Mouse (Mus musculus) midbrain, embryonic 13.5 days (tissue): ENCODE results near the gene Olfr1491. TPM values are rescaled to one million over a fixed set of nuclear protein-coding genes. Genes with fewer than 3 reads are reported as not detected.

ENCODE experiments used
- ATAC-seq: fragments of 200-750 bp; cut with Nextera tagmentation; 2 replicates; pipeline ENCODE4 v1.8.0; 2017; ENCODE audit warnings: mild to moderate bottlenecking, moderate TSS enrichment, moderate library complexity
- H3K27ac ChIP-seq: fragments of 300-500 bp; sonication (generic); 2 replicates; pipeline ENCODE4 v1.5.1; 2015; ENCODE audit warnings: inconsistent platforms, mild to moderate bottlenecking, moderate library complexity
- H3K27me3 ChIP-seq: fragments of 300-500 bp; sonication (generic); 2 replicates; pipeline ENCODE4 v1.6.1; 2015; ENCODE audit warnings: mild to moderate bottlenecking, inconsistent platforms
- H3K36me3 ChIP-seq: fragments of 300-500 bp; sonication (generic); 2 replicates; pipeline ENCODE4 v1.6.1; 2015; ENCODE audit warnings: mild to moderate bottlenecking, inconsistent platforms
- H3K4me1 ChIP-seq: fragments of 300-500 bp; sonication (generic); replicated peaks from 2 replicates; pipeline ENCODE4 v1.6.1; 2015; ENCODE audit warnings: inconsistent platforms
- H3K4me2 ChIP-seq: fragments of 300-500 bp; sonication (generic); replicated peaks from 2 replicates; pipeline ENCODE4 v1.6.1; 2015; ENCODE audit warnings: moderate library complexity, mild to moderate bottlenecking, inconsistent platforms
- H3K4me3 ChIP-seq: fragments of 300-500 bp; sonication (generic); replicated peaks from 2 replicates; pipeline ENCODE4 v1.5.1; 2015; ENCODE audit warnings: mild to moderate bottlenecking, inconsistent platforms
- H3K9ac ChIP-seq: fragments of 300-500 bp; sonication (generic); replicated peaks from 2 replicates; pipeline ENCODE4 v1.6.1; 2015; ENCODE audit warnings: mild to moderate bottlenecking, inconsistent platforms
- H3K9me3 ChIP-seq: fragments of 300-500 bp; sonication (generic); 2 replicates; pipeline ENCODE4 v1.6.1; 2016; ENCODE audit warnings: mild to moderate bottlenecking, inconsistent platforms
- WGBS: fragments of 180-500 bp; shearing (Covaris S2); methylation state at CpG from one replicate; pipeline ENCODE4 v1.1.7; 2015; 5-methylcytosine and 5-hydroxymethylcytosine counted together
- polyA plus RNA-seq: library from polyadenylated mRNA; unstranded; fragments of >200 nt; fragmentation: Nextera tagmentation; extraction: Ambion mirVana; gene quantifications from 2 replicates; pipeline ENCODE4 v1.2.1, GENCODE M21; 2015

Olfr1491 gene
- polyA plus RNA-seq: not detected in 2 replicates

DNA sequence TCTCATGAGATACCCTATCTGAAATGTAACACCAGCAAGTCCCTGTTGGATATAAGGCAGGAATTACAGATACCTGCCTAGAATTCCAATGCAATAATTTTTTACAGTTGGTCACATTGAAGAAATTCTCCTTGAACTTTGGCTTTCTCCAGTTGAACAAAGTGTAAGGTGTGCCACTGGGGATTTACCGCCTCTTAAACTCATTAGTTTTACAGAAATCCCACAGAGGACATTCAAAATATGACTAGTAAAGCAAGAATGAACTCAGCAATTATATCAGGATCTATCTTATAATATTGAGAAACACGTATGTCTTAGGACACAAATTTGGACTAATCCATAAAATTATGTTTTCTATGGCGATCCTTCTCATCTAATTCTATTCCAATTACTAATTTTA lies at the start of gene Olfr1491:
Gene Olfr1491, plus strand, starts transcription at position 301 of the 400 bp plus-strand sequence.
- Histone ChIP-seq H3K36me3 (no peaks in the 10 kb centered on the region), H3K4me2 (no peak within 1 kb of the TSS), H3K9ac (no peak within 1 kb of the TSS), H3K4me1 (no peaks in the 10 kb centered on the region), H3K9me3 (no peaks in the 10 kb centered on the region), H3K27ac (no peak within 1 kb of the TSS), H3K4me3 (no peak within 1 kb of the TSS), H3K27me3 (no peaks in the 10 kb centered on the region)
- 80% methylated on average over 3 of the region's 3 CpGs for WGBS
- ATAC-seq: no peak

DNA sequence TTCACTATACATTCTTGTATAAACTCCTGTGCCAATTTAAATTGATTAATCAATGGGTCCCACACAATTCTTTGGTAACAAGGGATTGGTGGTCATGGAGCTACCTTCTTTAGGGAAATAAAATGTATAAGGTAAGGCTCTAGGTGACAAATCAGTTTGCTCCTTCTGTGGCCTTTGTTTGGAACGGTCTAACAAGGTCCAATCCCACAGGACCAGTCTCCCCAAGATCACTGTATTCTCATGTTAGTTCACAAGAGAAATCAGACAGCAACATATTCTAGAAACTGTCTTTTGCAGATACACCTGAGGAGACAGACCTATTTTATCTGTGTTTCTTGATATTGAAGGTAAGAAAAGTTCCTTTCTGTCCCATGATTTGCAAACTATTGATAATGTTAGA lies 46.3 kb upstream of the Olfr1491 start, which contains the start of gene Olfr1490:
Gene Olfr1490, plus strand, starts transcription at position 301 of the 400 bp plus-strand sequence.
- H3K4me3 ChIP-seq: no peak within 1 kb of the TSS
- no peaks in the 10 kb centered on the region for H3K27me3 ChIP-seq
- 67% methylated on average over 1 of the region's 1 CpGs for WGBS
- no peak within 1 kb of the TSS for H3K9ac ChIP-seq
- no peaks in the 10 kb centered on the region for H3K4me1 ChIP-seq
- no peaks in the 10 kb centered on the region for H3K36me3 ChIP-seq
- no peak for ATAC-seq
- H3K9me3 ChIP-seq: peaks cover 5% of the 10 kb centered on the region; the same call in 1 of the 2 replicates
- no peak within 1 kb of the TSS for H3K27ac ChIP-seq
- no peak within 1 kb of the TSS for H3K4me2 ChIP-seq

DNA sequence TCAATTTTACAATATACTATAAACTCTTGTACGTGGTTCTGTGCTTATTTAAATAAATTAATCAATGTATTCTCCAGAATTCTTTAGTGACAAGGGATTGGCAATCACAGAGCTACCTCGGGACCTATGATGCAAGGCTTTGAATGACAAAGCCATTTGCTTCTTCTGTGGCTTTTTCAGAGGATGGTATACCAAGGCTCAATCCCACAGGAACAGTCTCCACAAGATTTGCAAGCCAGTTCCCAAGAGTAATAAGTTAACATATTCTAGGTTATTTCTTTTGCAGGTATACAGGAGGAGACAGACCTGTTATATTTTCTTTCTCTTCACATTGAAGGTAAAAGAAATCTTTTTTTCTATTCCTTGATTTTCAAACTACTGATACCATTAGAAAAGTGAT lies 25.9 kb downstream of the Olfr1491 start, which contains the start of gene Olfr1493-ps1:
Gene Olfr1493-ps1, plus strand, starts transcription at position 301 of the 400 bp plus-strand sequence.
- no peak within 1 kb of the TSS for H3K4me3 ChIP-seq
- H3K27me3 ChIP-seq: no peaks in the 10 kb centered on the region
- no peak within 1 kb of the TSS for H3K4me2 ChIP-seq
- no peak within 1 kb of the TSS for H3K9ac ChIP-seq
- H3K4me1 ChIP-seq: no peaks in the 10 kb centered on the region
- no peak for ATAC-seq
- WGBS: 55% methylated on average over 2 of the region's 2 CpGs
- no peaks in the 10 kb centered on the region for H3K36me3 ChIP-seq
- H3K27ac ChIP-seq: no peak within 1 kb of the TSS
- H3K9me3 ChIP-seq: 0 out of 2 replicates have a peak, but pooled peaks cover 2% of the 10 kb centered on the region

DNA sequence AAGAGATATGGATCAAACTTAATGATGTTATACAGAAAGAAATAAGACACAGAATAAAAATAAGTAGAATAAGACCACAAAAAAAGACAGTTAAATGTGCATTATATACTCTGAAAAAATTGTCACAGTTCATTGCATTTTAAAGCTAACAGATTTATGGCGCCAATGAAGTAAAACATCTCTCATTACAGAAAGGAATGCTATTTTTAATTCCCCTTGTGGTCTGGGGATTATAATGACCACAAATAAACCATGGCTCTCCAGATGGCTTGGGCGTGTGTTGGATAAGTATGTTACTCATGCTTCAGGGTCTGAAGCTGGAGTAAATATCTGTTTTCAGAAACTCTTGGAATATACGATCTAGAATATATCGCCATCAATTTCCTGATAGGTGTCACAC lies 42.4 kb downstream of the Olfr1491 start, which contains the start of gene Olfr1494:
Gene Olfr1494, plus strand, starts transcription at position 301 of the 400 bp plus-strand sequence.
- Histone ChIP-seq H3K9ac (no peak within 1 kb of the TSS), H3K27me3 (no peaks in the 10 kb centered on the region), H3K27ac (no peak within 1 kb of the TSS), H3K36me3 (no peaks in the 10 kb centered on the region), H3K9me3 (no peaks in the 10 kb centered on the region), H3K4me2 (no peak within 1 kb of the TSS), H3K4me3 (no peak within 1 kb of the TSS), H3K4me1 (no peaks in the 10 kb centered on the region)
- WGBS: 88% methylated on average over 4 of the region's 4 CpGs
- no peak for ATAC-seq

DNA sequence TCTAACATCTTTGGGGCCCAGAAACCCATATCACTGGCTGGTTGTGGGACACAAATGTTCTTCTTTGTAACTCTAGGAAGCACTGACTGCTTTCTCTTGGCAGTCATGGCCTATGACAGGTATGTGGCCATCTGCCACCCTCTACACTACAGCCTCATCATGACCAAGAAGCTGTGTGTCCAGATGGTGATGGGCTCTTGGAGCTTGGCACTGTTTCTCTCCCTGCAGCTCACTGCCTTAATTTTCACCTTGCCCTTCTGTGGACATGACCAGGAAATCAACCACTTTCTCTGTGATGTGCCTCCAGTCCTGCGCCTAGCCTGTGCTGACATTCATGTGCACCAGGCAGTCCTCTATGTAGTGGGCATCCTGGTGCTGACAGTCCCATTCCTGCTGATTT lies 52.3 kb downstream of the Olfr1491 start:
- WGBS: 94% methylated on average over 1 of the region's 1 CpGs
- ATAC-seq: no peak
- no peaks in the 10 kb centered on the region for H3K9me3 ChIP-seq
- H3K4me1 ChIP-seq: no peaks in the 10 kb centered on the region
- H3K9ac ChIP-seq: no peak overlapping the region
- no peak overlapping the region for H3K4me3 ChIP-seq
- no peak overlapping the region for H3K27ac ChIP-seq
- no peaks in the 10 kb centered on the region for H3K27me3 ChIP-seq
- no peak overlapping the region for H3K4me2 ChIP-seq
- no peaks in the 10 kb centered on the region for H3K36me3 ChIP-seq

Other genes with a start within 250 kb of the Olfr1491 start
- not detected in 2 replicates for gene Olfr1472, start 241.2 kb upstream of the Olfr1491 start, polyA plus RNA-seq
- not detected in 2 replicates for gene Olfr1474, start 227.7 kb upstream of the Olfr1491 start, polyA plus RNA-seq
- not detected in 2 replicates for gene Olfr1475, start 217.1 kb upstream of the Olfr1491 start, polyA plus RNA-seq
- gene Olfr1477, start 196.7 kb upstream of the Olfr1491 start, polyA plus RNA-seq: not detected in 2 replicates
- not detected in 2 replicates for gene Olfr1480, start 169.4 kb upstream of the Olfr1491 start, polyA plus RNA-seq
- not detected in 2 replicates for gene Olfr1484, start 113.8 kb upstream of the Olfr1491 start, polyA plus RNA-seq
- gene Olfr1487, start 79.9 kb upstream of the Olfr1491 start, polyA plus RNA-seq: not detected in 2 replicates
- not detected in 2 replicates for gene Olfr1489, start 65.6 kb upstream of the Olfr1491 start, polyA plus RNA-seq
- gene Olfr1490, start 46.2 kb upstream of the Olfr1491 start, polyA plus RNA-seq: not detected in 2 replicates
- not detected in 2 replicates for gene Olfr1493-ps1, start 26.0 kb downstream of the Olfr1491 start, polyA plus RNA-seq
- gene Olfr1494, start 42.5 kb downstream of the Olfr1491 start, polyA plus RNA-seq: not detected in 2 replicates
- gene Olfr1495, start 67.3 kb downstream of the Olfr1491 start, polyA plus RNA-seq: not detected in 2 replicates
- gene Olfr1496, start 80.6 kb downstream of the Olfr1491 start, polyA plus RNA-seq: not detected in 2 replicates
- gene Olfr1497, start 100.9 kb downstream of the Olfr1491 start, polyA plus RNA-seq: not detected in 2 replicates
- gene Olfr1499, start 122.2 kb downstream of the Olfr1491 start, polyA plus RNA-seq: not detected in 2 replicates
- gene Olfr1500, start 133.2 kb downstream of the Olfr1491 start, polyA plus RNA-seq: not detected in 2 replicates
- not detected in 2 replicates for gene Olfr1501, start 153.4 kb downstream of the Olfr1491 start, polyA plus RNA-seq
- gene Olfr1502, start 164.5 kb downstream of the Olfr1491 start, polyA plus RNA-seq: not detected in 2 replicates
- not detected in 2 replicates for gene Olfr1504, start 200.7 kb downstream of the Olfr1491 start, polyA plus RNA-seq
- gene Olfr1505, start 216.3 kb downstream of the Olfr1491 start, polyA plus RNA-seq: not detected in 2 replicates